Mouse (Mus musculus) liver, postnatal 0 days (tissue): Measurements from ENCODE around the gene Abcf1. TPM values are rescaled to one million over a fixed set of nuclear protein-coding genes. Genes with fewer than 3 reads are reported as not detected.
"Not testable (repeated sequence)": the region's sequence is repeated elsewhere in the genome, so short reads cannot be mapped to it uniquely, and the experiment has no call there.

Experiments
- ATAC-seq: fragments of 200-750 bp; cut with Nextera tagmentation; 2 replicates; pipeline ENCODE4 v1.8.0; 2017; ENCODE audit warnings: mild to moderate bottlenecking, moderate library complexity
- DNase-seq: peaks from one replicate; pipeline ENCODE4 v3.0.0-alpha.2; 2016
- H3K27ac ChIP-seq: fragments of 300-500 bp; sonication (generic); 2 replicates; pipeline ENCODE4 v1.5.1; 2014; ENCODE audit warnings: antibody characterized with exemption, moderate library complexity, mild to moderate bottlenecking, low read depth
- H3K27me3 ChIP-seq: fragments of 300-500 bp; sonication (generic); 2 replicates; pipeline ENCODE4 v1.6.1; 2014; ENCODE audit warnings: low read length, control low read depth, mixed read lengths; ENCODE audit not compliant: insufficient read depth
- H3K36me3 ChIP-seq: fragments of 300-500 bp; sonication (generic); replicated peaks from 2 replicates; pipeline ENCODE4 v1.6.1; 2014; ENCODE audit warnings: mild to moderate bottlenecking, control low read depth, low read length, moderate library complexity, mixed read lengths; ENCODE audit not compliant: insufficient read depth
- H3K4me1 ChIP-seq: fragments of 300-500 bp; sonication (generic); 2 replicates; pipeline ENCODE4 v1.6.1; 2014; ENCODE audit warnings: antibody characterized with exemption, mild to moderate bottlenecking, control low read depth; ENCODE audit not compliant: insufficient read depth
- H3K4me2 ChIP-seq: fragments of 300-500 bp; sonication (generic); 2 replicates; pipeline ENCODE4 v1.6.1; 2014; ENCODE audit warnings: low read depth, mild to moderate bottlenecking, low read length, moderate library complexity, mixed read lengths
- H3K4me3 ChIP-seq: fragments of 300-500 bp; sonication (generic); 2 replicates; pipeline ENCODE4 v1.5.1; 2014; ENCODE audit warnings: low read depth, low read length
- H3K9ac ChIP-seq: fragments of 300-500 bp; sonication (generic); replicated peaks from 2 replicates; pipeline ENCODE4 v1.6.1; 2014; ENCODE audit warnings: mild to moderate bottlenecking, moderate library complexity
- H3K9me3 ChIP-seq: fragments of 300-500 bp; sonication (generic); 2 replicates; pipeline ENCODE4 v1.6.1; 2016; ENCODE audit warnings: mild to moderate bottlenecking, control low read depth, low read length, mixed read lengths
- CTCF ChIP-seq: sonication (generic); IDR thresholded peaks from 2 replicates; pipeline ENCODE4 v1.5.1; 2016; ENCODE audit warnings: antibody characterized with exemption, low read depth
- EP300 ChIP-seq: IDR thresholded peaks from 2 replicates; pipeline ENCODE4 v1.6.1; 2016; ENCODE audit warnings: antibody characterized with exemption, low read depth, mild to moderate bottlenecking
- WGBS: fragments of 180-500 bp; shearing (Covaris S2); extraction: QIAGEN DNeasy Blood & Tissue Kit; methylation state at CpG from one replicate; pipeline ENCODE4 v1.1.7; 2014; ENCODE audit not compliant: insufficient replicate concordance; 5-methylcytosine and 5-hydroxymethylcytosine counted together
- polyA plus RNA-seq: library from polyadenylated mRNA; unstranded; fragments of >200 nt; fragmentation: Nextera tagmentation; extraction: Ambion mirVana; gene quantifications from 2 replicates; pipeline ENCODE4 v1.2.1, GENCODE M21; 2015

Gene Abcf1
- polyA plus RNA-seq, 1 experiment from 2014 or later: 47.7 TPM

GRCm38 (mm10) chr17:35937700-35938348, 31.7 kb downstream of the Abcf1 start:
- Histone ChIP-seq H3K36me3 (no peaks in the 10 kb centered on the region), H3K4me1 (no peaks in the 10 kb centered on the region), H3K27ac (no peak overlapping the region), H3K27me3 (no peaks in the 10 kb centered on the region), H3K9me3 (no peaks in the 10 kb centered on the region), H3K9ac (no peak overlapping the region), H3K4me2 (no peak overlapping the region), H3K4me3 (no peak overlapping the region)
- peak; percentile 64 for ATAC-seq
- no peak for TF ChIP-seq EP300
- TF ChIP-seq CTCF: peak; percentile 92
- WGBS: 21% methylated on average over 2 of the region's 2 CpGs
- peak; percentile 55 for DNase-seq

- H3K36me3 ChIP-seq, H3K4me1 ChIP-seq, ATAC-seq, DNase-seq, H3K9ac ChIP-seq, H3K4me2 ChIP-seq, H3K9me3 ChIP-seq, H3K27ac ChIP-seq, H3K4me3 ChIP-seq, H3K27me3 ChIP-seq: not testable (repeated sequence)
- WGBS: 85% methylated on average over 14 of the region's 14 CpGs
Observed at GRCm38 (mm10) chr17:35935763-35936162, 33.8 kb downstream of the Abcf1 start.

DNA sequence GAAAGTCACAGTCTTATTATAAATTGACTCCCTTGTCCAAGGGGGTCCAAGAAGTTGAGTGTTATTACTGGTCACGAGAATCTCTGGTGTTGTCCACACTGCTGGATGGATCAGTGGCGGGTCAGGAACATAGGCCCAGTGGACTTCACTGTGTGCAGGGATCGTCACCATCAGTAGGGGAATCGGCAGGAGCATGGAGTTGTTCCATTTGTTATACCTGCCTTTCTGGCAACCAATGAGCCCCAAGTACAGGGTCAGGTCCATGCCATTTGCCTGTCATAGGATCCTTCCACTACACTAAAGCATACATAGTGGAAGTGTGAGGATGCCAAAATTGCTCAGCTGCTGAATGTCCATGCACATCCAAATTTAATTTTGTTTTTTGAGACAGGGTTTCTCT, 37.0 kb downstream of the Abcf1 start:
- Histone ChIP-seq H3K36me3 (peaks cover 31% of the 10 kb centered on the region), H3K27ac (no peak overlapping the region), H3K4me2 (no peak overlapping the region), H3K4me1 (no peaks in the 10 kb centered on the region), H3K4me3 (no peak overlapping the region), H3K9me3 (no peaks in the 10 kb centered on the region), H3K9ac (no peak overlapping the region), H3K27me3 (no peaks in the 10 kb centered on the region)
- no peak for ATAC-seq
- no peak for TF ChIP-seq EP300
- TF ChIP-seq CTCF: no peak
- peak; percentile 10 for DNase-seq
- whole genome bisulfite sequencing: 88% methylated on average over 4 of the region's 4 CpGs

DNA sequence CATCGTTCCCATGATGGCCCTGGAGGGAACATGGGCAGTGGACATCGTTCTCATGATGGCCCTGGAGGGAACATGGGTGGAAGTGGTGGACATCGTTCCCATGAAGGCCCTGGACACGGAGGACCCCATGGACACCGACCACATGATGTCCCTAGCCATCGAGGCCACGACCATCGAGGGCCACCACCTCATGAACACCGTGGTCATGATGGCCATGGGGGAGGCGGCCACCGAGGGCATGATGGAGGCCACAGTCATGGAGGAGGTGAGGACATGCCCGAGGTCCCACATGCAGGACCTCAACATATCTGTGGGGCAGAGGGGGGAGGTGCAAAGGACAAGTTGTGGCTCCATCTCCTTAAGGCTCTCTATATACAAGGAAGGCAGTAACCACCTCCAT, 38.9 kb downstream of the Abcf1 start:
- TF ChIP-seq EP300: no peak
- no peak for TF ChIP-seq CTCF
- DNase-seq (peak; percentile 14), ATAC-seq (no peak)
- no peaks in the 10 kb centered on the region for H3K27me3 ChIP-seq
- WGBS: 88% methylated on average over 12 of the region's 12 CpGs
- H3K4me1 ChIP-seq: peaks cover 9% of the 10 kb centered on the region
- H3K36me3 ChIP-seq: peaks cover 48% of the 10 kb centered on the region
- no peak overlapping the region for H3K9ac ChIP-seq
- H3K4me3 ChIP-seq: no peak overlapping the region
- H3K9me3 ChIP-seq: no peaks in the 10 kb centered on the region
- H3K4me2 ChIP-seq: no peak overlapping the region
- H3K27ac ChIP-seq: no peak overlapping the region

GRCm38 (mm10) chr17:35929534-35929933, 40.0 kb downstream of the Abcf1 start:
- WGBS: 97% methylated on average over 2 of the region's 2 CpGs
- Histone ChIP-seq H3K4me3 (no peak overlapping the region), H3K36me3 (peaks cover 59% of the 10 kb centered on the region)

GRCm38 (mm10) chr17:35927471-35927870, 42.1 kb downstream of the Abcf1 start:
- H3K9me3 ChIP-seq: no peaks in the 10 kb centered on the region
- no peak overlapping the region for H3K27ac ChIP-seq
- H3K9ac ChIP-seq: 0 out of 2 replicates have a peak overlapping the region, but pooled peaks have one; percentile 11
- H3K27me3 ChIP-seq: no peaks in the 10 kb centered on the region
- DNase-seq: no peak
- 50% methylated on average over 1 of the region's 1 CpGs for WGBS
- H3K4me2 ChIP-seq: no peak overlapping the region
- TF ChIP-seq CTCF: no peak
- TF ChIP-seq EP300: peak; percentile 95
- peaks cover 78% of the 10 kb centered on the region for H3K36me3 ChIP-seq
- peaks cover 15% of the 10 kb centered on the region for H3K4me1 ChIP-seq
- no peak overlapping the region for H3K4me3 ChIP-seq
- ATAC-seq: peak; percentile 73

More at GRCm38 (mm10) chr17:35929534-35929933, 40.0 kb downstream of the Abcf1 start:
- Histone ChIP-seq H3K27ac (no peak overlapping the region), H3K9me3 (no peaks in the 10 kb centered on the region), H3K9ac (no peak overlapping the region), H3K27me3 (no peaks in the 10 kb centered on the region), H3K4me2 (no peak overlapping the region), H3K4me1 (peaks cover 9% of the 10 kb centered on the region)
- TF ChIP-seq CTCF (no peak), EP300 (no peak)
- ATAC-seq: no peak
- DNase-seq: no peak
